In the genomic region with DNA sequence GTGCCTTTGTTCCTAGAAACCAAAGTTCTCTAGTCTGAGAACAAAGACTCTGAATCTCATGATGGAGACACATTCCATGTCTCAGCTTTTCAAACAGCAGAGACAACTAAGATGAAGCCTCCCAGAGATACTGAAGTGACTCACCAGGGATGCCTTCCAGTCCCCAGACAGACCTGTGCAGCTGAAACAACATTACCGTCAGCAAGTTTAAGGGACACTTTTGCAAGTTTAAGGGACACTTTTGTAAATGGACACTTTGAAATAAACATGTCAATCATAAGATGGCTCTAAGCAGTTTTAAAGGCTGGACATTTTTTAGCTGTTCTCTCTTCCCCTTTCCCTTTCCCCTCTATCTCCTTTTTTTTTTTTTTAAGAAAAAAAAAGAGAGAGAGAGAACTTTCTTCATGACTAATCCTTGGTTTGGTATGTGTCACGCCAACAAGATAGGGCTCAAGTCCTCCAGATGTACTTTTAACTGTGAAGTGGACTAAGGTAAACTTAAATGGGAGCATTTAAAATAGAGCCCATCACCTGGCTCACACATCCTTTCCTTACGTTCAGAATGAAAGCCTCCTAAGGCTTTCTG, we compare ENCODE assay signal across 14 mouse cellular contexts. TPM values are rescaled to one million over a fixed set of nuclear protein-coding genes. Genes with fewer than 3 reads are reported as not detected.
DNase-seq lines count a peak whose midpoint lies in the region; ATAC-seq and TF ChIP-seq lines count a peak whose summit lies in the region.
"Had no signal": no experiment of that assay in that cellular context is flagged by ENCODE, and none has a peak within 500 bp of the region (broad histone marks: within the 10 kb centered on the region; RNA-seq: fewer than 3 reads in every experiment).

No protein-coding gene starts in this region.

- H3K4me1 ChIP-seq in heart, embryonic 12.5 days (replicated peaks) = peaks cover 21% of the 10 kb centered on the region
- H3K4me1 ChIP-seq in lung, adult 2 months (ENCODE audit: control insufficient read depth, insufficient read depth, low read length) = no peaks in the 10 kb centered on the region
- H3K4me1 ChIP-seq in intestine, embryonic 16.5 days (ENCODE audit: control insufficient read depth, insufficient read depth, low read length) = no peaks in the 10 kb centered on the region
- no peaks in the 10 kb centered on the region for H3K4me1 ChIP-seq in forebrain, embryonic 14.5 days (ENCODE audit: control insufficient read depth, insufficient read depth, low read length)
- H3K4me1 ChIP-seq: hindbrain, embryonic 15.5 days had no signal

- peak overlapping the region; percentile 50 for H3K4me2 ChIP-seq in heart, embryonic 12.5 days
- no peak overlapping the region for H3K4me2 ChIP-seq in intestine, embryonic 16.5 days (ENCODE audit: low read depth, low read length)
- no peak overlapping the region for H3K4me2 ChIP-seq in forebrain, embryonic 14.5 days (ENCODE audit: low read length)
- H3K4me2 ChIP-seq: hindbrain, embryonic 15.5 days had no signal

- DNase-seq in heart, postnatal 4 days = no peak
- DNase-seq in lung, adult 2 months = no peak
- DNase-seq in lung, postnatal 4 days = no peak
- peak; percentile 14 for DNase-seq in Muller cell, postnatal 12 days (ENCODE audit: inconsistent ontology term)
- DNase-seq in forebrain, embryonic 14.5 days (ENCODE audit: low spot score) = no peak
- DNase-seq: adrenal gland, postnatal 25 days; cerebellum, adult 18-20 months had no signal

- no peak for TF ChIP-seq CTCF in lung, adult 2 months (IDR thresholded peaks at IDR 0.05; ENCODE audit: insufficient read depth, low read length)

- no peak overlapping the region for H3K9ac ChIP-seq in heart, embryonic 12.5 days
- no peak overlapping the region for H3K9ac ChIP-seq in intestine, embryonic 16.5 days (ENCODE audit: low read depth, low read length)
- no peak overlapping the region for H3K9ac ChIP-seq in forebrain, embryonic 14.5 days (ENCODE audit: low read length)
- H3K9ac ChIP-seq: hindbrain, embryonic 15.5 days had no signal

- 26% methylated on average over 3 of the region's 3 CpGs for WGBS in heart, embryonic 12.5 days
- 28% methylated on average over 3 of the region's 3 CpGs for WGBS in lung, adult 2 months
- 52% methylated on average over 3 of the region's 3 CpGs for WGBS in intestine, embryonic 16.5 days
- WGBS in forebrain, embryonic 14.5 days = 73% methylated on average over 3 of the region's 3 CpGs

- peak overlapping the region; percentile 46 for H3K4me3 ChIP-seq in heart, embryonic 12.5 days
- H3K4me3 ChIP-seq in lung, adult 2 months (replicated peaks; ENCODE audit: extremely low read depth, low read depth, low read length) = peak overlapping the region; percentile 81
- H3K4me3 ChIP-seq in intestine, embryonic 16.5 days (ENCODE audit: low read length) = 0 out of 2 replicates have a peak overlapping the region, but pooled peaks have one; percentile 0
- H3K4me3 ChIP-seq in forebrain, embryonic 14.5 days (ENCODE audit: low read depth, low read length) = no peak overlapping the region
- H3K4me3 ChIP-seq: forebrain, embryonic 10.5 days; hindbrain, embryonic 15.5 days had no signal

- 0 out of 2 replicates have a peak overlapping the region, but pooled peaks have one; percentile 31 for H3K27ac ChIP-seq in heart, embryonic 12.5 days (ENCODE audit: poor library complexity, severe bottlenecking)
- H3K27ac ChIP-seq in intestine, embryonic 16.5 days (ENCODE audit: low read length) = no peak overlapping the region
- no peak overlapping the region for H3K27ac ChIP-seq in forebrain, embryonic 14.5 days (ENCODE audit: low read depth, low read length)
- H3K27ac ChIP-seq: forebrain, embryonic 10.5 days; hindbrain, embryonic 15.5 days; stomach, postnatal 0 days had no signal

- ATAC-seq in heart, embryonic 12.5 days (ENCODE audit: insufficient number of reproducible peaks, low FRiP score) = no peak
- ATAC-seq in intestine, embryonic 16.5 days = no peak
- ATAC-seq in forebrain, embryonic 14.5 days = no peak
- no peak for ATAC-seq in frontal cortex, adult (ENCODE audit: low TSS enrichment)

- TF ChIP-seq POLR2A in lung, adult 2 months (IDR thresholded peaks at IDR 0.05; ENCODE audit: borderline replicate concordance, extremely low read depth, low read depth, low read length) = no peak

- H3K27me3 ChIP-seq in heart, embryonic 12.5 days (replicated peaks) = no peaks in the 10 kb centered on the region
- no peaks in the 10 kb centered on the region for H3K27me3 ChIP-seq in intestine, embryonic 16.5 days (replicated peaks; ENCODE audit: control insufficient read depth, insufficient read depth, low read length)
- no peaks in the 10 kb centered on the region for H3K27me3 ChIP-seq in forebrain, embryonic 14.5 days (replicated peaks; ENCODE audit: control insufficient read depth, insufficient read depth, low read length)
- H3K27me3 ChIP-seq: hindbrain, embryonic 15.5 days had no signal

- no peaks in the 10 kb centered on the region for H3K9me3 ChIP-seq in heart, embryonic 12.5 days (replicated peaks)
- no peaks in the 10 kb centered on the region for H3K9me3 ChIP-seq in intestine, embryonic 16.5 days (ENCODE audit: control insufficient read depth, low read length)
- no peaks in the 10 kb centered on the region for H3K9me3 ChIP-seq in forebrain, embryonic 14.5 days (replicated peaks; ENCODE audit: control insufficient read depth, low read length)
- H3K9me3 ChIP-seq: forebrain, embryonic 10.5 days; hindbrain, embryonic 15.5 days had no signal

- no peaks in the 10 kb centered on the region for H3K36me3 ChIP-seq in heart, embryonic 12.5 days
- H3K36me3 ChIP-seq in intestine, embryonic 16.5 days (ENCODE audit: control insufficient read depth, insufficient read depth, low read length) = no peaks in the 10 kb centered on the region
- H3K36me3 ChIP-seq in forebrain, embryonic 14.5 days (ENCODE audit: control insufficient read depth, insufficient read depth, low read length) = no peaks in the 10 kb centered on the region
- H3K36me3 ChIP-seq: forebrain, embryonic 10.5 days; hindbrain, embryonic 15.5 days had no signal

RNA-seq across cellular contexts. Expression of gene Cd93, which starts 3.6 kb away (rescaled TPM):
- 27.3 and 28.6 TPM in 2 replicates for polyA plus RNA-seq in heart, embryonic 12.5 days (2016; fragmentation: Nextera tagmentation; extraction: Ambion mirVana)
- 100 to 1,000 TPM; 160 to 168 TPM for total RNA-seq in heart, postnatal 4 days (2021)
- polyA plus RNA-seq in lung, adult 2 months (2012; rRNA removed) = 81.8 and 82.1 TPM in 2 replicates
- 8.3 and 9.0 TPM in 2 replicates for polyA plus RNA-seq in intestine, embryonic 16.5 days (2015; fragmentation: Nextera tagmentation; extraction: Ambion mirVana)
- 8.5 and 8.6 TPM in 2 replicates for polyA plus RNA-seq in forebrain, embryonic 14.5 days (2014; fragmentation: Nextera tagmentation; extraction: Ambion mirVana)

RNA-seq across cellular contexts. Expression of gene Thbd, which starts 31.8 kb away (rescaled TPM):
- 13.0 and 14.1 TPM in 2 replicates for polyA plus RNA-seq in heart, embryonic 12.5 days (2016; fragmentation: Nextera tagmentation; extraction: Ambion mirVana)
- total RNA-seq in heart, postnatal 4 days (2021) = 10 to 100 TPM; 37.2 to 41.4 TPM
- polyA plus RNA-seq in lung, adult 2 months (2012; rRNA removed) = 550 and 598 TPM in 2 replicates
- 46.6 and 46.8 TPM in 2 replicates for polyA plus RNA-seq in intestine, embryonic 16.5 days (2015; fragmentation: Nextera tagmentation; extraction: Ambion mirVana)
- 7.2 and 9.0 TPM in 2 replicates for polyA plus RNA-seq in forebrain, embryonic 14.5 days (2014; fragmentation: Nextera tagmentation; extraction: Ambion mirVana)

RNA-seq across cellular contexts. Expression of gene Sstr4, which starts 44.6 kb away (rescaled TPM):
- 0.93 and 0.95 TPM in 2 replicates for polyA plus RNA-seq in heart, embryonic 12.5 days (2016; fragmentation: Nextera tagmentation; extraction: Ambion mirVana)
- under 1 TPM; 0.79 to 0.81 TPM for total RNA-seq in heart, postnatal 4 days (2021)
- polyA plus RNA-seq in lung, adult 2 months (2012; rRNA removed) = 8.3 and 10.8 TPM in 2 replicates
- polyA plus RNA-seq in intestine, embryonic 16.5 days (2015; fragmentation: Nextera tagmentation; extraction: Ambion mirVana) = 1.6 and 1.8 TPM in 2 replicates
- 1.7 and 2.5 TPM in 2 replicates for polyA plus RNA-seq in forebrain, embryonic 14.5 days (2014; fragmentation: Nextera tagmentation; extraction: Ambion mirVana)
- total RNA-seq: adrenal gland, postnatal 25 days; gastrocnemius, adult 18-20 months had no signal

Comparison
In these comparisons a context has a peak if more than half of its experiments do, and no peak if none do; other contexts are left out.
1. RNA of gene Thbd, which starts 31.8 kb away (polyA plus RNA-seq): 550 to 598 TPM in lung, adult 2 months; 46.6 to 46.8 TPM in intestine, embryonic 16.5 days, 13.0 to 14.1 TPM in heart, embryonic 12.5 days and 7.2 to 9.0 TPM in forebrain, embryonic 14.5 days; every median in the first group is over 10 times any median in the second.